ENCODE assay signal across 15 mouse cellular contexts in the genomic region with DNA sequence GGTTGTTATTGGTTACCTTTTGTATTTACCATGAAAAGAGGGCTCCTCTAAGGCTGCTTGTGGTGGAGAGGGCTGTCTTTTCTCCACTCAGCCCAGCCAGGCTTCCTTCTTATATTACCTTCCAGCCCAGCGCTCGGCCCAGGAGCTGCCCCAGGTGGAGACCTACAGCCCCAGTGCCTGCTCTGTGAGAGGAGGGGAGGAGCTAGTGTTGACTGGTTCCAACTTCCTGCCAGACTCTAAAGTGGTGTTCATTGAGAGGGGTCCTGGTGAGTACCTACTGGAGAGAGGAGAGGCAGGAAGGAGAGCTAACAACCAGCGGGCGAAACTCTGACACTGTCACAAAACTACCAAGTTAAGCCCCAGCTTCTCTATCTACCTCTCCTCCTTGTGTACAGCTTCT. TPM values are rescaled to one million over a fixed set of nuclear protein-coding genes. Genes with fewer than 3 reads are reported as not detected.
"Had no signal": no experiment of that assay in that cellular context is flagged by ENCODE, and none has a peak within 500 bp of the region (broad histone marks: within the 10 kb centered on the region; RNA-seq: fewer than 3 reads in every experiment).

No protein-coding gene starts in this region.

- H3K4me2 ChIP-seq: kidney, embryonic 15.5 days; limb, embryonic 13.5 days; lung, embryonic 14.5 days; midbrain, embryonic 11.5 days; midbrain, embryonic 15.5 days; neural tube, embryonic 12.5 days had no signal

- H3K9ac ChIP-seq: kidney, embryonic 15.5 days; limb, embryonic 13.5 days; liver, embryonic 14.5 days; lung, embryonic 14.5 days; midbrain, embryonic 15.5 days; neural tube, embryonic 12.5 days had no signal

- H3K36me3 ChIP-seq: midbrain, embryonic 15.5 days; neural tube, embryonic 12.5 days had no signal

- H3K27me3 ChIP-seq: limb, embryonic 13.5 days had no signal

- H3K9me3 ChIP-seq: kidney, embryonic 15.5 days; limb, embryonic 13.5 days; megakaryocyte, embryonic 14.5 days; midbrain, embryonic 15.5 days; neural tube, embryonic 12.5 days had no signal

- ATAC-seq: intestine, embryonic 16.5 days; midbrain, embryonic 15.5 days had no signal

- H3K27ac ChIP-seq: kidney, embryonic 15.5 days; limb, embryonic 13.5 days; liver, embryonic 14.5 days; macrophage; midbrain, embryonic 15.5 days; neural tube, embryonic 12.5 days had no signal

- DNase-seq: kidney, adult 2 months; kidney, postnatal 25 days; left cerebral cortex, postnatal 4 days; lung, embryonic 14.5 days had no signal

- H3K4me3 ChIP-seq: kidney, embryonic 15.5 days; limb, embryonic 13.5 days; megakaryocyte, embryonic 14.5 days; midbrain, embryonic 15.5 days; neural tube, embryonic 12.5 days had no signal

RNA-seq across cellular contexts. Expression of a gene that starts 7.4 kb away (rescaled TPM):
- total RNA-seq: monocyte, adult 5-6 weeks; neutrophil, adult 5-6 weeks had no signal
- polyA plus RNA-seq: macrophage had no signal

RNA-seq across cellular contexts. Expression of a gene that starts 46.4 kb away (rescaled TPM):
- total RNA-seq: neutrophil, adult 5-6 weeks had no signal

RNA-seq across cellular contexts. Expression of a gene that starts 53.9 kb away (rescaled TPM):
- total RNA-seq: neutrophil, adult 5-6 weeks had no signal
- polyA plus RNA-seq: macrophage had no signal
